Mouse (Mus musculus) heart, postnatal 4 days (tissue): Measurements from ENCODE around the gene Zfp36. TPM values are rescaled to one million over a fixed set of nuclear protein-coding genes. Genes with fewer than 3 reads are reported as not detected.

Source experiments
- DNase-seq: peaks from one replicate; pipeline ENCODE4 v3.0.0; 2021
- total RNA-seq, 2 experiments: library from RNA; stranded (reverse); gene quantifications; 2 replicates each; pipeline ENCODE4 v1.2.3; 2021

Gene Zfp36
- total RNA-seq, 2 experiments from 2014 or later, result 12.7 to 12.9 TPM

- no peak for DNase-seq
These were observed 11.7 kb downstream of the Zfp36 start for GRCm38 (mm10) chr7:28368276-28368920.

GRCm38 (mm10) chr7:28367663-28368275, 12.3 kb downstream of the Zfp36 start:
- DNase-seq, result no peak

- no peak for DNase-seq
These were observed 17.5 kb downstream of the Zfp36 start for GRCm38 (mm10) chr7:28362441-28363060.

GRCm38 (mm10) chr7:28361647-28362341, 18.3 kb downstream of the Zfp36 start:
- DNase-seq, result no peak

GRCm38 (mm10) chr7:28360291-28360690, 19.8 kb downstream of the Zfp36 start:
- DNase-seq, result no peak

DNA sequence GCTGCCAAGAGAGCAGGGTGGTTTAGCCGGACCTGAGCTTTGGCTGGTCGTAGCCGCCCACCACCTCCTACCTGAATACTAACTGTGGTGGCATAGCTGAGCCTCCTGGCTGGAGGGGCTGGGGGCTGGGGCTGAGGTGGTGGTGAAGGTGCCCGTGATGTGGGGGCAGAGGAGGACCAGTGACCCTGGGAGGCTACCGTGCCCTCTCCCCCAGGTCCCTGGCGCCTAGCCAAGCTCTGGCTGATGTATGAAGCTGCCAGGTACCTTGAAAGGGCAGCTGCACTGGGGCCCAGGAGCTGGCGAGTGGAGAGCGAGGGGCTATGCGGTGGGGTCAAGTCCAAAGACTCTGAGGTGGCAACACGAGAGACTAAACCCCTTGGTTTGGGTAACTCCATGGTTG, 20.2 kb downstream of the Zfp36 start:
- DNase-seq, result no peak

DNA sequence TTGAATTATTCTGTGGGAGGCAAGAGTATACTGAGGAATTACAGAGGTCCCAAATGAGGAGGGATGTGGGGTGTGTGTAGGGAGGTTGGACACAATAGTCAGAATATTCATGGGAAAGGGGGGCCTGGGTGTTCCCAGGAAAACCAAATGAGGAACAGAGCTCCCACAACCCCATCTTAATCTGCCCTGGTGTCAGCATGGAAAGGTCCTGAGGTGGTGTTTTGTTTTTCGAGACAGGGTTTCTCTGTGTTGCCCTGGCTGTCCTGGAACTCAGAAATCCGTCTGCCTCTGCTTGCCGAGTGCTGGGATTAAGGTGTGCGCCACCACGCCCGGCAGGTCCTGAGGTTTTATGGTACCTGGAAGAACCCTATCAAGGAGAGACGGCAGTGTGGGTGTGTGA, 21.6 kb downstream of the Zfp36 start:
- DNase-seq, result no peak

DNA sequence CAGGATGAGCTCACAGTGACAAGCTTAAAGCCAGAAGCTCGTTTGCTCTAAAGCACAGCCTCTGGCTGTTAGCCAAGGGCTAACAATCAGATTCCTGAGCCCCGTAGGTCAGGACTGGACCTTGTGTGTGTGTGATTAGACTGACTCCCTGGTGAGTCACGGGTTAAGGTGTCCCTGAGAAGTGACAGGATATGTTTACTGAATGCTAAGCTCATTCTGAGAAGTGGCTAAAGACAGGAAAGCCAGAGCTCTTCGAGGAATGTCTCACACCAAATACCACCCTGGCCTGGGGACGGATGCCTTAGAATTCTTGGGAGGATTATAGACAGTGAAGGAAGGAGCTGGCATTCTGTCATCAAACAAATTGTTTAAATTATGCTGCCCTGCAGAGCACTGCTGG, 22.1 kb downstream of the Zfp36 start:
- no peak for DNase-seq

DNA sequence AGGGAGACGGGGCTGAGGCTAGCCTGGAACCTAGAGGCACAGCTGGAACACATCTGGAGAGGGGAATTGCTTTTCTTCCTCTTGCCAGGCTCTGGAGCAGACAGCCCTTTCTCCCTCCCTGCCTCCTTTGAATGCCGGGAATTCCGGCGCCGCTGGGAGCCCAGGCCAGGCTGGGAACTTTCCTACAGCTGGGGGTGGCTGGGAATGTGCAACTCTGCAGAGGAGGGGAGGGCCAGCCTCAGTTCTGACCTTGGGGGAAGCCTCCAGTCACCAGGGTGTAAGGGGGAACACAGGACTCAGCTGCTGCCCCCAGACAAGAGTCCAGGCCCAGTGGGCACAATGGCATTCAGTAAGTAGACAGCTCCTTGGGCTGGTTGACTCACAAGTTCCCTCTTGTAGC, 23.1 kb downstream of the Zfp36 start:
- peak; percentile 80 for DNase-seq

- DNase-seq, result no peak
These were observed 24.8 kb downstream of the Zfp36 start for GRCm38 (mm10) chr7:28355221-28355620.

DNA sequence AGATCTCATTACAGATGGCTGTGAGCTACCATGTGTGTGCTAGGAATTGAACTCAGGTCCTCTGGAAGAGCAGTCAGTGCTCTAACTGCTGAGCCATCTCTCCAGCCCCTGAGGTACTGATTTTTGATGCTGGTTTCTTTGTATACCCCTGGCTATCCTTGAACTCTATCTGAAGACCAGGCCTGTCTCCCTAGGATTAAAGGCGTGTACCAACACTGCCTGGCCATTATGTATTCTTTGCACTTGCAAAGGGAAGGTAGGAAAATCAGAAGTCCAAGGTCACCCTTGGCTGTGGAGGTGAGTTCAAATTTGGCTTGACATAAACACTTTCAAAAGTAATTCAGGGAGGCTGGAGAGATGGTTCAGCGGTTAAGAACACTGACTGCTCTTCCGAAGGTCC, 25.5 kb downstream of the Zfp36 start:
- no peak for DNase-seq

DNA sequence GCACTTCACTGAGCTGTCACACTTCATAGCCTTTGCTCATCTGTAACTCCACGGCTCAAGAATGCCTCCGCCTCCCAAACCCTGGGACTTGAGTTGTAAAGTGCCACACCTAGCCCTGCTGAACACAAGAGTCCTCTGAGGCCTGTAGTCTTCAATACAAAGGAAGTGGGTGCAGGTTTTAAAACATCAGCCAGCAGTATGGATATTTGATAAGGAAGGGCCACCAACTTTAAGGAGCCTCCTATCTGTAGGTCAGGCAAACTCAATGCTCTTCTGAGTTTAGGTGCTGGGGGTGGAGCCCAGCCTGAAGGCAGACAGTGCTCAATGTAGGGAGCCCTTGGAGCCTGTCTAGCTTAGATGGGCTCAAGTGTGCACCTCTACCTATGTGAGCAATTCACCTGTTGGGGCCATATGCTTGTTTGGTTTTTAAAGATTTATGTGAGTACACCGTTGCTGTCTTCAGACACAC, 25.9 kb downstream of the Zfp36 start:
- DNase-seq, result no peak

DNA sequence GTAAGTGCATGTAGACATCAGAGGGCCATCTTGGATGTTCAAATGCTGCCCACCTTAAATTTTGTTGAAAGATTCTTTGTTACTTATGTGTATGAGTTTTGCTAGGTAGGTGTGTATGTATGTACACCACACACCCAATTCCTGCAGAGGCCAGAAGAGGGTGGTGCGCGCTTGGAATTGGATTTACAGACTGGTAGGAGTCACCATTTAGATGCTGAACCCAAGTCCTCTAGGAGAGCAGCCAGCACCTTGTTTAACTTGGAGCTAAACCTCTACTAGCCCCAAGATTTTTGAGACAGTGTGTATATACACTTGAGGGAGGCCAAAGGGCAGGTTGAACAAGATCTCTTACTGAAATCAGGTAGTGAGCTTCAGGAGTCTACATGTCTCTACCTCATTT, 26.8 kb downstream of the Zfp36 start:
- no peak for DNase-seq

DNA sequence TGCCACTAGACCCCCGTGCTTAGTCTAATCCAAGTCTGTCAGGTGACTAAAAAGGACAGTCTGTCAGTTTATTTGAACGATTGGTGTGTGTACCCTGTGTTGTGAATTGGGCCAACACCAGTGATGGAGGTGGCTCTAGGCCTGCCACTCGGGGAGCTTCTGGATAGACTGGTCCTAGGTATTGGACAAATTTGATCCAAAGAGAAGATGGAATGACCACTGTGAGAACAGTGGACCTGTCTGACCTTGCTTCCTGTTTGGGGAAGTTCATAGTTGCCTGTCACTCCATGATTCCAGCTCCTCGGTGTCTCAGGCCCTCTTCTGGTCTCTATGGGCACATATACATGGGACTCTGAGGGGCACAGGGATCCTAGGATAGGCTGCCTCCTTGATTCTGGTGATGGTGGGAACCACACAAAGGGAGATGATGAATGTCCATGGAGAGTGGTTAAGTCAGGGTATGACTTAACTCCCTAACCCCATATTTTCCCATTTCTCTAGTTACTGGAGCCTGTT, 28.3 kb downstream of the Zfp36 start:
- no peak for DNase-seq

DNA sequence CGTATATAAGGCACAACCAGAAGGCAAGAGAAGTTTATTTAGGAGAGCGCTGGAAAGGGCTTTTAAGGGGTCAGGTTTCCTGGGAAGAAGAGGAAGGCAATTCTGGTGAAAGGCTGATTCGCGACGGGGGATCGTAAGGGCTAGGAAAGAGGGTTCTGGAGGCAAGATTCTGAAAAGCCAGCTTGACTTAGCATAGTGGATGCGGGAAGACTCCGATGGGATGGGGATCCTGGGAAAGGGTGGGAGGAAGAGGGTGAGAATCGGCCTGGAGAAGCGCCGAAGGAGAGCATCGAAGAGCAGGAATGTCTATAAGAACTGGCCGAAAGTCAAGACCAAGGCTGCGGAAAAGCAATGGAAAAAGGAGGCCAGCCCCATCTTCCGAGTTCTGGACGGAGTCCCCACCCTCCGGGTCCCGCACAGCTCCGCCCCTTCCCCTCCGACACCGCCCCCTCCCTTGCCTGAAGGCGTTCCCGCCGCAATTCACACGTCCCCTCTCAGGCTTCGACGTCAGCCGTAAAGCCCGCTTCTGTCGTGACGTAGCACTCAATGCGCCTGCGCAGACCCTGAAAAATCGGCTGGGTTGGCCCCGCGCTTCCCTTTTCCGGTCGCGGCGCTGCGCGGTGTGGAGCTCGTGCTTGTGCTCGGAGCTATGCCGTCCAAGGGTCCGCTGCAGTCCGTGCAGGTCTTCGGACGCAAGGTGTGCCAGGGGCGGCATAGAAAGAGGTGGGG, 29.7 kb downstream of the Zfp36 start, which contains the start of gene Rps16:
Gene Rps16, plus strand, starts transcription at position 498 of the 729 bp plus-strand sequence.
- DNase-seq, result peak; percentile 100

DNA sequence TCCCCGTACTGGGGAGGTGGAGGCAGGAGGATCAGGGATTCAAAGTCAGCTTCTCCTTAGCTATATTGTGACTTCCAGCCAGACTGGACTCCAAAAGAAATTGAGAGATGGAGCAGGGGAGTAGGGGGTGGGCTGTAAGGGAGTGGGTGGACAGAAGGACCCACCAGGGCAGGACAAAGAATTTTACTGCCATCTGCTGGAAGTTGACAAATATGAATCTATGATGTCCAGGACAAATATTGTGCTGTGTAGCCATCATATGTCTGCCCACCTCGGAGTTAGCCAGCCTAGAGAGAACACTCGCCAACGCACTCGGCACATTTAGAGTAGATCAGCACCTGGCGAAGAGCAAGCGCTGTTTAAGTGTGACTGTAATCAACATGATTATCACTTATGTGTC, 31.5 kb downstream of the Zfp36 start:
- no peak for DNase-seq

DNA sequence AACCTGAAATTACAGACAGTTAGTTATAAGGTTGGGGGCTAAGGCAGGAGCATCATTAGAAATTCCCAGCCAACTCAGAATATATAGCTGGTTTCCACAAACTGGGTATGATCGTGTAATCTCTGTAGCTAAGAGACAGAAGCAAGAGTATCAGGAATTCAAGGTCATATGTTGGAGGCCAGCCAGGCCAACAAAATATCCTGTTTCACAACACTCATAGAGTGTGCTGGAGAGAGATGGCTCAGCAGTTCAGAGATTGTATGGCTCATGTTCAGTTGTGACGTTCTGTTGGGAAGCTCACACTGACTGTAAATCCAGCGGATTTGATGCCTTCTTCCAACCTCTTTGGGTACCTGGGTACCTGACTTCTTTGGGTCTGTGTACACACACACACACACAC, 32.3 kb downstream of the Zfp36 start:
- DNase-seq, result no peak

DNA sequence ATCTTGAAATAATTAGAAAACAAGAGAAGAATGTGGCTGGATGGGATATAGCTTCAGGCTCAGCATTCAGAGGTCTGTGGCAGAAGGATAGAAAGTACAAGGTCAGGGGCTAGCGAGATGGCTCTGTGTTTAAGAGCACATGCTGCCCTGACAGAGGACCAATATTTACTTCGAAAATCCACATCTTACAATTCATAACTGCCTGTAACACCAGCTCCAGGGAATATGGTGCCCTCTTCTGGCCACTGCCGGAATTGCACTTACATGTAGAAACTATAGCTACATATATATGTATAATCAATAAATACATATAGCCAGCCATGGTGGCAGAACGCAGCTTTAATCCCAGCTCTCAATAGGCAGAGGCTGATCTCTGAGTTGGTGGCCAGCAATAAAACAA, 35.4 kb downstream of the Zfp36 start:
- DNase-seq, result peak; percentile 70

GRCm38 (mm10) chr7:28341381-28341780, 38.7 kb downstream of the Zfp36 start:
- DNase-seq, result no peak

DNA sequence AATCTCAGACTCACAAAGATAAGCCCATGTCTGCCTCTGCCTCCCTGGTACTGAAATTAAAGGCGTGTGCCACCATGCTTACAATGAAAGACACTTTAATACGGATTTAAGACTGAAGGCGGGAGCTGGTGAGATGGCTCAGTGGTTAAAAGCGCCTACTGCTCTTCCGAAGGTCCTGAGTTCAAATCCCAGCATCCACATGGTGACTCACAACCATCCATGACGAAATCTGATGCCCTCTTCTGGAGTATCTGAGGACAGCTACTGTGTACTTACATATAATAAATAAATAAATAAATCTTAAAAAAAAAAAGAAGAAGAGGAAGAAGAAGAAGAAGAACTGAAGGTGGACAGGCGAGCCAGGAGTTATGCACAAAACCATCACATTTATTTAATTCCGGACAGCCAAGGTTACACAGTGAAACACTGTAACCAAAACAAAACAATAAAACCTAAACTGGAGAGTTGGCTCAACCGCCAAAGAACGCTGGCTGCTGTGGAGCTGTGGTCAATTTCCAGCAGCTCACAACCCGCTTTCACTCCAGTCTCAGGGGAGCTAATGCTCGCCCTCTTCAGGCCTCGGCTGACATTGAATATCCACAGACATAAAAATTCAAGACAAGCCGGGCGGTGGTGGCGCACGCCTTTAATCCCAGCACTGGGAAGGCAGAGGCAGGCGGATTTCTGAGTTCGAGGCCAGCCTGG, 40.7 kb downstream of the Zfp36 start:
- peak; percentile 70 for DNase-seq

- peak; percentile 98 for DNase-seq
These were observed 41.7 kb downstream of the Zfp36 start, which contains the start of gene Supt5 for GRCm38 (mm10) chr7:28338108-28338998. TSS of gene Supt5 (minus strand) at chr7:28338746.
